Mouse (Mus musculus) thymus, adult 2 months (tissue): ENCODE results near the gene Gan.

Experiments used
- CTCF ChIP-seq: fragments of 200-500 bp; IDR thresholded peaks from 2 replicates; pipeline ENCODE4 v1.5.1; 2012; ENCODE audit warnings: mild to moderate bottlenecking, control low read depth, low read length, moderate library complexity, borderline replicate concordance; ENCODE audit not compliant: control insufficient read depth, poor library complexity, insufficient read depth; ENCODE audit errors: extremely low read depth
- POLR2A ChIP-seq: fragments of 200-500 bp; IDR thresholded peaks from 2 replicates; pipeline ENCODE4 v1.6.1; 2012; ENCODE audit warnings: mild to moderate bottlenecking, low read length, control low read depth, moderate library complexity; ENCODE audit not compliant: control insufficient read depth, poor library complexity, insufficient read depth; ENCODE audit errors: extremely low read depth

DNA sequence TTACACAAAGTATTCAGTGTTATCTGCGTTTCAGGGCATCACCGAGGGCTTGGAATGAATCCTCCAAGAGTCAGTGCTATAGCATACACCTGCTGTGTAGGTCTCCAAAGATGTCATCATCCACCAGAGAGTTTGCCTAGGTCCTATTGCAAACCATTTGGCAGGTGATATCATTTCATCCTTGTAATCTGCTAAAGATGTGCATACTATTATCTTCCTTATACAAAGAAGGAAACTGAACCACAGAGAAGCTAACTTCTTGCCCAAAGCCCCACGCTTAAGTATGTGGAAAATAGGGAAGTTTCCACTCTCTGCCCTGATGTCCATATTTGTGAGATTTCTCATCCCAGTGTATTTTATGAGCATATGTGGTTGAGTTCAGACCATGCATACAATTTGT is 31.5 kb upstream of the Gan start:
- no peak for TF ChIP-seq POLR2A
- no peak for TF ChIP-seq CTCF
